Mouse (Mus musculus) gastrocnemius, postnatal 10 days (tissue): ENCODE results near the gene Pcgf2. TPM values are rescaled to one million over a fixed set of nuclear protein-coding genes. Genes with fewer than 3 reads are reported as not detected.
A peak's percentile ranks its signal among the peaks of the same experiment; 100 is the strongest.
"Not testable (repeated sequence)": the region's sequence is repeated elsewhere in the genome, so short reads cannot be mapped to it uniquely, and the experiment has no call there.

Experiments
- DNase-seq: peaks from one replicate; pipeline ENCODE4 v3.0.0; 2021; ENCODE audit warnings: mixed read lengths
- total RNA-seq, 2 experiments: library from RNA; stranded (reverse); gene quantifications; 2 replicates each; pipeline ENCODE4 v1.2.3; 2021

Gene Pcgf2
- total RNA-seq, 2 experiments from 2014 or later: 11.9 to 18.6 TPM

DNA sequence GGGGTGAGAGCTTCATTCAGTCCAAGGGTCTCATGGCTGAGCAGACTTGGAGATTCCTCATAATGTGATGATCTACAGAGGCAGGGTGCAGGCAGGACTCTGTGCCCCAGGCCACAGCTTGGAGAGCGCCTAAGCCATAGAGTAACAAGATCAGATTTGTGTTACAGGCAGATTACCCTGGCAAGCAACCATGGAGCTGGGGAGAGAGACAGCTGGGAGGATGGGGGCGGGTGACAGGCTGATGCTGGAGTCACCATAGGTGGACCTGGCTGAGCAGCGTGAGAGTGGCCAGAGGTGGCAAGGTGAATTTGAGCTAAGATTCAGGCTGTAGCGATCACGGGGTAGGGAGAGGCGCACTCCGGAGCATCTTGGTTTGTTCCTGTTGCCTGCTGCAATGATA is 32.1 kb downstream of the Pcgf2 start:
- no peak for DNase-seq

DNA sequence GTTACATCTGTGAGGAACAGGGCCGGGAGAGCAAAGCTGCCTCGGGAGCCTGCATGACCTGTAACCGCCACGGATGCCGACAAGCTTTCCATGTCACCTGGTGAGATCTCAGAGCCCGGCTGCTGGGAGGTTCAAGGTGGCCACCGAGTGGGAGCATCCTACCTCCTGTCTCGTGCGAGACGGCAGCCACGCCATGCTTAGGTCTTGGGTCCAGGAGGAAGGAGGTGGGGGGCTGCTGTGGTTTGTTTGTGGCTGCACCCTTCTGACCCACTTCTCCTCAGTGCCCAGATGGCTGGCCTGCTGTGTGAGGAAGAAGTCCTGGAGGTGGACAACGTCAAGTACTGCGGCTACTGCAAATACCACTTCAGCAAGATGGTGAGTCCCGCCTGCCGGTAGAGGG is 33.5 kb downstream of the Pcgf2 start:
- DNase-seq: no peak

DNA sequence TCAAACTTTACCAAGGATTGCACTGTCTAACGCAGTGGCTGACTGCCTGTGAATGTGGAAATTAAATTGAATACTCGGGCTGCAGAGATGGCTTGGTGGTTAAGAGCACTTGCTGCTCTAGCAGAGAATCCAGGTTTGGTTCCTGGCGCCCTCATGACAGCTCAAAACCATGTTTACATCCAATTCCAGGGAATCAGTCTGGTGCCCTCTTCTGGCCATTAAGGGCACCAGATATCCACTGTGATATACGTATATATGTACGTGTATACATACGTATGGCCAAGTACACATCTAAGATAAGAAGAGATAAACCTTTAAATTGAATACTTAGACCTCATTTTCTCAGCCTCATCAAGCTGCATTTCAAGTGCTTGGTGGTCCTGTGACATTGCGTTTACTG is 34.1 kb downstream of the Pcgf2 start:
- no peak for DNase-seq

DNA sequence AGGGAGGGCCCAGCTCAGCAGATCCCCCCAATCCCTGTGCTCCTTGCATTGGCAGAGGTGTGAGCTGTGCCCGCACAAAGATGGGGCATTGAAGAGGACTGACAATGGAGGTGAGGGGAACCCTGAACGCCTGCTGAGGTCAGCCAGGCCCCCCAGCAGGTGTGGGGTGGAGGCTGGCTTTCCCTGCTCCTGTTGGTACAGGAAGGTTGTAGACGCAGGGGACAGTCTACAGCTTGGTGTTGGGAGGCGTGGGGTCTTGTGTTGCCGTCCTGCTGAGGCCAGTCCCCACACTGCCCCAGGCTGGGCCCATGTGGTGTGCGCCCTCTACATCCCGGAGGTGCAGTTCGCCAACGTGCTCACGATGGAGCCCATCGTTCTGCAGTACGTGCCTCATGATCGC is 34.9 kb downstream of the Pcgf2 start:
- DNase-seq: no peak

DNA sequence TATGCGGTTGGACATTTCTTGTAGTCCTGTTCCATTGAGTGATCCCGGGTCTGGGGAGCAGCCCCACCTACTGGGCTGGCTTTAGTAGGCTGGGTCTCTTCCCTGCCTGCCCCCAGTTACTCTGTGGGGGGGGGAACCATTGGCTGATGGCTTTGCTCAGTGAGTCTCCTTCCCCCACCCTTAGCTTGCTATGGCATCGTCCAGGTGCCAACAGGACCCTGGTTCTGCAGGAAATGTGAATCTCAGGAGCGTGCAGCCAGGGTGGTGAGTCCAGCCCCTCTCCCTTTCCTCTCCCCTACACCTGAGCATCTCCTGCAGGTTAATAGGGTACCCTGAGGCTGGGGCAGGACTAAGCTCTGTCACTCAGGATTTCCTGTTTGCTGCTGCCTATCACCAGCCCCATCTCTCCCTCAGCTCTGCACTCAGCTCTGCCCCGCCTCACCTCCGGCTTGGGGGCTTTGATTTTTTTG is 35.5 kb downstream of the Pcgf2 start:
- DNase-seq: no peak

DNA sequence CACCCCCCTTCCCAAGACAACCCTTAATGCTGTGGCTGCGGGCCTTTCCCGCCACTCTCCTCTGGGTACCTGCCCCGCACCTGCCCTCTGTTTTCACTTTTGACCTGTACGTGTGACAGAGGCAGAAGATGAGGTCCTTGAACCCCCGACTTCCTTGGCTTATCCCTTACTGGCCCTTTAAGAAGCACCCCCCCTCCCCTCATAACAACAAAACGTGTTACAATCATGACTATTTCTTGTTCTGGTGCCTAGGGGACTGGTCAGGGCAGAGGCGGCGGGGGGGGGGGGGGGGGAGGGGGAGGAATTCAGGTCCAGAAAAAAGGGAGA is 36.0 kb downstream of the Pcgf2 start:
- no peak for DNase-seq

DNA sequence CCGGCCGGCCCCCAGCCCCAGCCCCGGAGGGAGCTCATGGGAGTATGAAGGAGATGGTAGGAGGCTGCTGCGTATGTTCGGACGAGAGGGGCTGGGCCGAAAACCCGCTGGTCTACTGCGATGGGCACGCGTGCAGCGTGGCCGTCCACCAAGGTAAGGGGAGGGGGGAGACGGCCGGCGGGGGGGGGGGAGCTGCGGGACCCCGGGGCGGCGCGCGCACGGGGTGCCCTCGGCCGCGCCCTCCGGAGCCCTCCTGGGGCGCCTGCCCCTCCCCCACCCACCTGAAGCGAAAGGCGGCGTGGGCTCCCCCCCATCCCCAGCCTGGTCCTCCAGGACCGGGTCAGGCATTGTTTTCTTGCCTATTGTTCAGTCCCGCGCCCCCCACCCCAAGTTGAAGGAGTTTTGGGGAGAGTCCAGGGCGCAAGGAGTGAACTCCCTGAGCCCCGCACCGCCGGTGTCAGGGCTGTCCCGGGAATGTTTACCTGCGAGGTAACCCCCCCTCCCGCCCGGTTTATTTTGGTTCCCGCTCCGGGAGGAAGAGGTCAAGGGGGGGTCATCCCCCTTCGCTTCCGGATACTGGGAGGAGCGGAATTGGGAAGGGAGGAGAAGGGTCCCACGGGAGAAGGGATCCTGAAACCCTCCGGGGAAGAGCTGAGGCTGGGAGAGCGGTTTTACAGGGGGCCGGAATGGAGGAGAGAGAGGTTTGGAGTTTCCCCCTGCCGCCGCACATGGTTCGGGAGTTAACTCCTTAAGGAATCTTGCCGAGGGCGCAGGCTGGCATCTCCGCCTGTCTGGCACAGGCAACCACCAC is 36.6 kb downstream of the Pcgf2 start:
- DNase-seq: no peak

DNA sequence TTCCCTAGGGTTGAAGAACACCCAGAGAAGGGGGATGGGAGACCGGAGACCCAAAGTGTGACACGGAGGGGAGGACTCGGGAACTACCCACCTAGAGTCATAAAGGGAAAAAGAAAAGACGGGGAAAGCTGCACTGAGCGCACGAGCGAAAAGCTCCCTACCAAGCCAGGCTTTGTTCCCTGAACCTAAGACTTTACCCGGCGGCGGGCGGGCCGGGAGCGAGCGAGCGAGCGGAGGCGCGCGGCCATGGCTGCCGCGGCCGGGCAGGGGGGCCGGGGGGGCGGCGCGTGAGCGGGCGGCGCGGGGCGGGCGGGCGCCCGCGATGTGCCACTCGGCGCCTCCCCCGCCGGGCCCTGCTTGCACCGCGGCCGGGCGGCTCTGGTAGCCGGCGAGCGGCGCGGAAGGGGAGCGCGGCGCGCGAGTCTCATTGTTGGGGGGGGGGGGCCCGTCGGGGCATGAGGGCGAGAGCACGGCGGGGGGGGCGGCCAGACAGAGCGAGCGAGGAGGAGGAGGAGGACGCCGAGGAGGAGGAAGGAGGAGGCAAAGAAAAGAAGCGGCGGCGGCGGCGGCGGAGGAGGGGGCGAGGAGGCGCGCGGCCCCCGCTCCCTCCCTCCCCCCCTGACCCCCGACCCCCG is 37.3 kb downstream of the Pcgf2 start, which contains the start of gene Mllt6:
Mllt6 (plus strand) TSS at position 522 of the 635 bp plus-strand sequence.
- DNase-seq: peak; percentile 81

DNA sequence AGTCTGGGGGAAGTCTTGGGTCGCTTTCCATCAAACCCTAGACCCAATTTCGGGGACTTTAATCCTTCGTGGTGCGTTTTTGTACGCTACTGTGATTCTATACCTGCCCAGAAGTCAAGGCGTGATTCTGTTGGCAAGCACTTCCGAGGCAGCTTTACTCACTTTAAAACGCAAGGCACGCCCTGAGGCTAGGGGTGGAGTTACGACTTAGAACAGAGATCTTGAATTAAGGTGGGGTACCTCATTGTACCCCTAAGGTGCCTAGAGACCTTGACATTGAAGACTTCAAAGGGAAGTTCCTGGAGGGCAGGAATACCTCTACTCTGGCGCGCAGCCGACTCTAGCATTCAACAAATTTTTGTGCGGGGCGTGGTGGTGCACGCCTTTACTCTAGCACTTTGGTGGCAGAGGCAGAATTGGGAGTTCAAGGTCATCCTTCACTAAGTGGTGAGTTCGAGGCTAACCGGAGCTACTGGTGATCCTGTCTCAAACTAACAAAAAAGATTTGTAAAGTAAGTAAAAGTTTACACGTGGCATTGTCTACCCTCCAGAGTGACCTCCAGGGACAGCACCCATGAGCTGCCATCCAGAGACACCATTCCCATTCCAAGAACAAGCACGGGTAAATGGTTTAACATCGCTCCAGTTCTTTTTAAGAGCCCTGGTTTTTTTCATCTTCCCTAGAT is 37.9 kb downstream of the Pcgf2 start:
- no peak for DNase-seq

DNA sequence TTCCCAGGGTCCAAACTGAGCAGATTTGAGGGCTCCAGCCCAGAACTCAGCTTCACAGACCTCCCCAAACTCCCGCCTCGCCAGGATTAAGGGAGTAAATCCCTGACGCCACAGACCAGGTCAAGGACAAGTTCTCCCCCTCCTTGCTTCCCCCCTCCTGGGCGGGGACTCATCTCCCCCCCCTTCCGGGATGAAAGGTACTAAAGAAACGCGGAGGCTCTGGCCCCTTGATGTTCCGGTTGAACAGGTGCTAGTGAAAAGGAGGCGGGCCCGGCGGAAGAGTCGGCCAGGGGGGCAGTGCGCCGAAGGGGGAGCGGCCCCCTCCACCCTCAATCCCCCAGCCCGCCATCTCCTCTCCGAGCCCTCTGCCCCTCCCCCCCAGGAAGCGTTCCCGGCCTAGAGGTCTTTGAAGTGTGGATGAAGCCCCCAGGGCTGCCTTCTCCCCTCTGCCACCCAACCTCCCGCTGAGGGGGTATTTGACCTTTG is 38.6 kb downstream of the Pcgf2 start:
- DNase-seq: no peak

DNA sequence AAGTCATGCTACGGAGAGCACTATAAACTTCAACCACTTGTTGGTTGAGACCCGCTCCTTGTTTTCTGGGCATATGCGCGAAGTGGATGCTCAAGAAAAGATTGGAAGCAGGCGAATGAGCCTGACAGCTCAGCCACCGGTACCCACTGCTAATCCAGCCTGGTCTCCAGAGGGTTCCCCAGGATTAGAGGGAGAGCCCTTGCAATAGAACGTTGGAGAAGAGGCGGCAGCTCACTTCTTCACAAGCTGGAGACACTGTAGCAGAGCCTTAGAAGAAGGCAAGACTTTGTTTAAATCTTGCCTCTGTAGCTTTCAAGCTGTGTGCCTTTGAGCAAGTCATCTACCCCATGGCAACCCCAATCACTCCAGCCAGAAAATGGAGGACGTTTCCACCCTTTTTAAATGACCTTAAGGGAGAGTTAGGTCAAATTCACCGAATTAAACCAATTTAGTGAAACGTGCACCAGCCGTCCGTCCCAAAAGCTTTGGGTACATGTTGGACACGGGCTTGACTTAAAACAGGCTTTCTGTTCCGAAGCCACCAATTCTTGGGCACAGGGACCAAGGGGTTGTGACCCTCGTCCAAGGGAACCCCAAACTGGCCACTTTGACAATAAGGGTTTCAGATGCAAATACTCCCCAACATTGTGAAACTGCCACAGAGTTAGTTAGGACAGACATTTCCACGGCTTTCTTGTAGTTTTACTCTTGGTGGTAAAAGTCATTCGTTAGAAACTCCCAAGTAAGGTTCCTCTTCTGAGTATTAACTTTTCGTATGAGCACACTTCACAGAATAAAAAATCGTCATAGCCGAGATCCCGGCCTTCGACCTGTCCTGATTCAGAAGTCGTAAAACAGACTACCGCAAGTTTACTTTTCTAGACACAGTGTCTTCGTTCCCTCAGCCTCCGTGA is 39.3 kb downstream of the Pcgf2 start:
- no peak for DNase-seq

DNA sequence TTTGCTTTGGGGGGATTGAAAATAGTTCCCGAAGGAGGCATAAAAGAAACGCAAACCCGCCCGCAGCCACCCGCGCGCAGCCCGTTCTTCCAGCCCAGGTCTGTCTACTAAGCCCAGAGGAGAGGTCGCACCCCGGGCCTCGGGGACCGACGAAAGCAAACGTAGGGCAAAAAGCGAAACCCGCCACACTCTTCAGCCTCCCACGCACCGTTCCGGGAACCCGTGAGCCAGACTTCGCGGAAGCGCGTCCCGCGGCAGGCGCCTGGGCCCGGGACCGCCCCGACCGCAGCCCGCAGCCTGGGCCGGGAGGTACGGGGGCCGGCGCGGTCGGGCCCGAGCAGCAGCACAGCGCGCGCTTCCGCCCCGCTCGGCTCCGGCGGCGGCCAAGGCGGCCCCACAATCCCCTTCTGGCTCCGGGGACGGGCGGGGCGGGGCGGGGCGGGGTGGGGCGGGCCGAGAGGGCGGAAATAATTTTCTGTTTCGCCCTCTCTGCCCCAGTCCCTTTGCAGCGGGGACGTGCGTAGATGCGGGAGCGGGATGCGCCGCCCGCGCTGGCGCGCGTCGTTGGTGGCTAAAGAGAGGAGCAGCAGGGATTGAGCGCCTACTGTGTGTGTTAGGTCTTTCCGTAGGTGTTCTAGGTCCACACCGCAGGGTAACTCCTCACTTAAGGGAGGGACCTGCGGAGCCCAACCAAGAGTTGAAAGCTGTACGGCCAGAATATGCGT is 40.1 kb downstream of the Pcgf2 start:
- DNase-seq: peak; percentile 74

DNA sequence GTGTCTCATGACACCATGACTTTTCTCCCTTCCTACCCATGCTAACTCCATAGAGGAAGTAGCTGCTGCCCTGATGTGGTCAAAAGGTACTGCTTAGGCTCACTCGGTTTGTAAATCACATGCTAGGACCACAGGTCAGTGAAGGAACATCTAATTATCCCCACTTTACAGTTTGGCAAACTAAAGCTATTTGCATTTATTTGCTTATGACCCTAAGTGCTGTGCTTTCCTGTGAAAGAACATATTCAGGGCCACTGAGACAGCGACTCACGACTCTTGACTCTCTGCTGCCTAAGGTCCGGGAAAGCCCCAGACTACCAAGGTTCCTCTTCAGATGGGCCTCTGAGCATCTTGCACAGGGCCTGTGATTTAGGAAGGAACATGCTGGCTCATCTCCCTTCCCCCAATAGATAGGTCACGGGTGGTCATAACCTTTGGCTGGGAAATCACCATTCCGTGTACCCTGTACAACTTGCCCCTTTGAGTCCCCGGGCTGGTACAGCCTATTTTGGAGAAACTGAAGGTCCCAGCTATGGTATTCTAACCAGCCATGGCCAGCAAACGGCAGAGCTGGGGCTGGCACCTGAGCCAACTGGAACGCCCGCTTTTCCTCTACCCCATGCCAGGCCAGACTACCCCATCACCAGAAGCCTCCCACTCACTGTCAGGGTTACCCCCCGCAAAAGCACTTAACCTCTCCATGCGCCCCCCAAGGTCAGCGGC is 40.9 kb downstream of the Pcgf2 start:
- DNase-seq: no peak

DNA sequence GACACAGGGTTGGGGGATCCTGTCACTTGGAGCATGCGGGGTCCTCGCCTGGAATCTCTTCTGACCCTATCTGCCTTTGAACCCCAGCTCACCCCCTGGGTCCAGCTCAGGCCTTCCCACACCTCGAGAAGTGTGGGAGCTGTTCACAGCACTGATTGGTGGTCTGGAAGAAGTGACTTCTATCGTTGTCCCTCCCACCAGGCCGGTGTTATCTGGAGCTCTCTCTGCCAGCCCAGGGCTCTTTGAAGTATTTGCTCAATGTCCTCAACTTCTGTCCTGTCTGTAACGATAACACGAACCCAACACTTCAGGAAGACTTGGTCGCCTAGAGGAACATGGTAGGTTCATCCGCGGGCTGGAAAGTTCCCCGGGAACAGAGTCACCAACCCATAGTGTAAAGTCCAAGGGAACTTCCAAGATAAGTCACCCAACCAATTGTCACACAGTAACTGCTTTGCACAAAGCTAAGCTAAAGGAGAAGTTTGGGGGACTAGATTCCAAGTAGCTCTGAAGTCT is 41.5 kb downstream of the Pcgf2 start:
- no peak for DNase-seq

DNA sequence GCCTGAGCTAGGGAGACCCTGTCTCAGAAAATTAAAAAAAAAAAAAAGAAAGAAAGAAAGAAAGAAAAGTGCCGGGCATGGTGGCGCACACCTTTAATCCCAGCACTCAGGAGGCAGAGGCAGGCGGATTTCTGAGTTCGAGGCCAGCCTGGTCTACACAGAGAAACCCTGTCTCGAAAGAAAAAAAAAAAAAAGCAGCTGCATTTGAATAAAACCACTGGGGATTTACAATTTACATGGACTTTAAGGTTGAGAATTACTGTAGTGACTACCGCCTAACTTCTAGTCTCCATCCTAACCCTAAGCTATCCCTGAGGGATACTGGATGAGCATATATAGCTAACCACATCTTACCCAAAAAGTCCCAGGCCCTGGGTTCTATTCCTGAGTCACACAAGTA is 42.3 kb downstream of the Pcgf2 start:
- DNase-seq: not testable (repeated sequence)

DNA sequence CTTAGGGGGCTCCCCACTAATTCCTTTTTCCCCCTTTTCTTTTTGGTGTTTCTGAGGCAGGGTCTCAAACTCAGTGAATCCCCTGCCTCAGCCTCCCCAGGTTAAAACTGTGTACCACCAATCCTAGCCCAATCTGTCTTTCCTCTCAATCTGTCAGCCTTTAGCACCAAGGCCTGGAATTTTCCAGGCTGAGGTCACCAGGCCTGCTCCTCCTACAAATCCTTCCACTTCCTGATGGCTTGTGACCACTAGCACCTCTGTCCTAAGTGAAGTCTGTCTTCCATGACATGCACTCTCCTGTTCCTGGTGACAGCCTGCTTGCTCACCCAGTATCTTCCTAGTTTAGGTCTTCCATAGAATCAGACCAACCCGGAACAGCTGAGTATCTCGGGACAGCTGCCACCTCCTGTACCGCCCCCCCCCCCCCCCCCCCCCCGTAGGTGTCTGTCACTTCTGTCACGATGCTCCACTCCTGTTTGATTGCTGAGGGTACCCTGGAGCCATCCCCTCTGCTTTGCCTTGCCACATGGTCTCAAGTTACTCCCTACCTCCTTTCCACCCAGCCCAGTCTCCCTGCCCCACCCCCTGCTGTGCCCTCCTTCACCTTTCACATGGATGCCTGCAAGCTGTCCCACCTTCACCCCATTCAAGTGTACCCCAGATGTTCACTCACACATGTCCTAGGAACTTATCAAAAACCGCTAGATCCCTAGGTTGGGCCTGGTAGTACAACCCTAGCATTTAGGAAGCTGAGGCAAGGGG is 42.9 kb downstream of the Pcgf2 start:
- no peak for DNase-seq

DNA sequence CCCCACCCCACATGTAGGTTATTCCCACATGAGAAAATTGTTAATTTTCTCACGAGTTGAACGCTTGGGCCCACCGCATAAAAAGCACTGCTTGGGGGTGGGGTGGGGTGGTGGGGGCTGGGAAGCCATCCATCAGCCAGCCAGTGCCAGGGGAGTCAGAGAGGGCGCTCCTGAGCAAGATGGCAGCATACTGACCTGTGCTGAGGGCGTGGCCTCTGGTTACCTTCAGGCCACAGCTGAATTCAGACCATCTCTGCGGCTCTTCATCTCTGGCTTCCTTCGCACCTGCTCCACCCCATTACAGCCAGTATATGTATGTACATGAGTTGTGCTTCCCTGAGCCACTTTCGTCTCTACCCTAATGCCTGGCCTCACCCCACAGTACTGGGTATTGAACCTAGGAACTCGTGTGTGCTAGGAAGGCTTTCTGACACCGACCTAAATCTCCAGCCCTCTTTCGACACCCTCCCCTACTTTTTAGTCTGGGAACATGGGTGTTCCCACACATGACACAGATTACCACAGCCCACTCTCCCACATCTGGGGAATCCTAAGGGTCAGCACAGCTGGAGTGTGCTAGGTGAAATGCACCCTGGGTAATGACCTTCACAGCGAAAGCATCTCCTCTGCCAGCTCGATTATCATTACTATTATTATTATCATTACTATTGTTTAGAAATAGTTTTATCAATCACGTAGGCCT is 43.9 kb downstream of the Pcgf2 start:
- no peak for DNase-seq

DNA sequence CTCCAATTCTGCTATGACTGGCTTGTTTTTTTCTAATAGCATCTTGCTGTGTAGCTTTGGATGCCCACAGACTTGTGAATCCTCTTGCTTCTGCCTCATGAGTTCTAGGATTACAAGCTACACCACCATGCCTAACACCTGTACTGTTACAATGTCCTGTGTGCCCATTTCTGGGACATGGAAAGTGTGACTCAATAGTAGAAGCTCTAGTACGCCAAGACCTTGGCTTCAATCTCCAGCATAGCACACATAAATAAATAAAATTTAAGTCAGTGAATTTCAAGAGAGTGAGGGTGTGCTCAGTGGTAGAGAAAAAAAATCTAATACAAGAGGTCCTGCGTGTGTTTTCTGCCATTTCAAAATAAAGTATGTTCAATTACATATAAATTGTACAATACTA is 46.1 kb downstream of the Pcgf2 start:
- no peak for DNase-seq

DNA sequence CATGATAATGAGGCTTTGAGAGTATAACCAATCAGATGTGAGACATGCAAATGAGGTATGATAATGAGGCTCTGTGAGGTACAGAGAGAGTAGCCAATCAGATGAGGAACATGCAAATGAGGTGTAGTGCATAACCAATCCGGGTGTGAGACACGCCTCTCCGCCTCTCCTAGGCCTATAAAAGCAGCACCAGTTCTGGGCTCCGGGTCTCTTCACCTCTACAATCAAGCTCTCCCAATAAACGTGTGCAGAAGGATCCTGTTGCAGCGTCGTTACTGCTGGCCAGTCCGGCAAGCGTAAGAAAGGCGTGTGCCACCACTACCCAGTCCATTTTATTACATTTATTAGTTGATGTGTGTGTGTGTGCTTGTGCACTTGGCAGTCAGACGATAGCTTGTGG is 46.9 kb downstream of the Pcgf2 start:
- not testable (repeated sequence) for DNase-seq
